Mouse (Mus musculus) central nervous system, embryonic 11.5 days (tissue): Measurements from ENCODE around the gene Asb6. TPM values are rescaled to one million over a fixed set of nuclear protein-coding genes. Genes with fewer than 3 reads are reported as not detected.

Source experiments
- polyA plus RNA-seq: library from polyadenylated mRNA; depleted of rRNA; stranded (reverse); fragments of >200 nt; gene quantifications from 2 replicates; pipeline ENCODE4 v1.2.3, GENCODE M21; 2012; rRNA removed

The Asb6 gene
- polyA plus RNA-seq: 38.9 and 40.2 TPM in 2 replicates

GRCm38 (mm10) chr2:30830283-30830795 is at the start of gene Asb6:
Gene Asb6, minus strand, starts transcription at chr2:30830333.

GRCm38 (mm10) chr2:30834373-30835022 is 4.4 kb upstream of the Asb6 start, which contains the start of gene Prrx2:
Gene Prrx2, plus strand, starts transcription at chr2:30834972.

GRCm38 (mm10) chr2:30807648-30808295 is 22.4 kb downstream of the Asb6 start, which contains the start of gene Ntmt1:
Gene Ntmt1, plus strand, starts transcription at chr2:30807826.

GRCm38 (mm10) chr2:30803604-30804003 is 26.5 kb downstream of the Asb6 start, which contains the start of gene 1700001O22Rik:
Gene 1700001O22Rik, minus strand, starts transcription at chr2:30803661.

Other genes with a start within 250 kb of the Asb6 start
- gene Cstad, start 235.3 kb downstream of the Asb6 start, polyA plus RNA-seq: 0.20 and 0.73 TPM in 2 replicates
- gene 1700001O22Rik, start 26.7 kb downstream of the Asb6 start, polyA plus RNA-seq: 3.3 and 3.7 TPM in 2 replicates
- gene Ntmt1, start 22.5 kb downstream of the Asb6 start, polyA plus RNA-seq: 52.6 and 60.2 TPM in 2 replicates
- gene Prrx2, start 4.6 kb upstream of the Asb6 start, polyA plus RNA-seq: 59.2 and 76.8 TPM in 2 replicates
- 3.4 and 6.1 TPM in 2 replicates for gene Ptges, start 99.5 kb upstream of the Asb6 start, polyA plus RNA-seq
- 36.5 and 41.0 TPM in 2 replicates for gene Tor1b, start 122.6 kb upstream of the Asb6 start, polyA plus RNA-seq
- gene Tor1a, start 137.6 kb upstream of the Asb6 start, polyA plus RNA-seq: 54.3 and 61.0 TPM in 2 replicates
- gene BC005624, start 151.9 kb upstream of the Asb6 start, polyA plus RNA-seq: 73.3 and 125 TPM in 2 replicates
- 16.5 and 21.8 TPM in 2 replicates for gene Usp20, start 151.9 kb upstream of the Asb6 start, polyA plus RNA-seq